Mouse (Mus musculus) embryo, embryonic 11 days (tissue): ENCODE measurements around the gene Nmur1.

ENCODE experiments used
- DNase-seq: peaks from one replicate; pipeline ENCODE4 v3.0.0-alpha.2; 2015

The Nmur1 gene

GRCm38 (mm10) chr1:86440171-86440886, 14.3 kb upstream of the Nmur1 start:
- peak; percentile 94 for DNase-seq

DNA sequence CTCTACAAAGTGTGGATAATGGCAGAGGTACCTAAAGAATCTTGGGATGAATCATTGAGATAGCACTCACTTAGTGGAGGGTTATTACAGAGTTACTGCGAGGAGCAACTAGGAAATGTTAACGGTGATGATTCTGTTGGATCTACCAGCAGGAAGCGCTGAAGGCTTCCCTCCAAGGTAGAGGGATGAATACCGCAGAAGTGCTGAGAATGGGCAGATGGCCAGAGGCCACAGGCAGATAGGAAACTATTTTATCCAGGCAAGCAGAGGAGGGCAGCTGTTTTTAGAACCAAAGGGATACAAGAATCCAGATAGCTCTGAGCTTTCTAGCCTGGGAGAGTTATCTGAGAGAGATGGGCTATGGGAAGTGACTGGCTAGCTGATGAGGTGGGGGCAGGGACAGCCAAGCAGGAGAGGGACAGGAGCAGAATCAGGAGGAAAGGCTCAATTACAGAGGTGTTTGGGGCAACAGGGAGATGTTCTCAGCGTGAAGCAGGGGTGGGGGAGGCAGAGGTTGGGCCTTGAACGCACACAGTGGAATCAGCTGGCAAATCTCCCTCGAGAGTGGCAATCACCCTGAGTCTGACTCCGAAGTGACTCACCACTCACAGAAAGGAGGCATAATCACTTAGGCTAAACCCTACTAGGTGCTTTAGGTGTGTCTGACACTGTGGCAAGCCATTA, 13.6 kb upstream of the Nmur1 start:
- DNase-seq = no peak

DNA sequence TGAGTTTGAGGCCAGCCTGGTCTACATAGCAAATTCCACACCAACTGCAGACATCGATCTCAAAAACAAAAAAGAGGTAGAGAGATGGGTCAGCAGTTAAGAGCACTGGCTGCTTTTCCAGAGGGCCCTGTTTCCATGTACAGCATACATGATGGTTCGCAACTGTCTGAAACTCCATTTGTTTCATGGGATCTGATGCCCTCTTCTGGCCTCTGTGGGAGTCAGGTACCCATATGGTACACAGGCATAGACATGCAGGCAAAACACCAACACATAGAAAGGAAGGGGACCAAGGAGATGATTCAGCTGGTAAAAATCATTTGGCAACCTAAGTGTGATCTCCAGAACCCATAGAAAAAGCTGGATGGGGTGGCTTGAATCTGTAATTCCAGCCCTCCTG, 12.5 kb upstream of the Nmur1 start:
- peak; percentile 44 for DNase-seq

GRCm38 (mm10) chr1:86438014-86438319, 11.9 kb upstream of the Nmur1 start:
- DNase-seq = no peak

GRCm38 (mm10) chr1:86437219-86438013, 11.4 kb upstream of the Nmur1 start:
- no peak for DNase-seq

- peak; percentile 61 for DNase-seq
Measured at GRCm38 (mm10) chr1:86435302-86435821, 9.3 kb upstream of the Nmur1 start.

DNA sequence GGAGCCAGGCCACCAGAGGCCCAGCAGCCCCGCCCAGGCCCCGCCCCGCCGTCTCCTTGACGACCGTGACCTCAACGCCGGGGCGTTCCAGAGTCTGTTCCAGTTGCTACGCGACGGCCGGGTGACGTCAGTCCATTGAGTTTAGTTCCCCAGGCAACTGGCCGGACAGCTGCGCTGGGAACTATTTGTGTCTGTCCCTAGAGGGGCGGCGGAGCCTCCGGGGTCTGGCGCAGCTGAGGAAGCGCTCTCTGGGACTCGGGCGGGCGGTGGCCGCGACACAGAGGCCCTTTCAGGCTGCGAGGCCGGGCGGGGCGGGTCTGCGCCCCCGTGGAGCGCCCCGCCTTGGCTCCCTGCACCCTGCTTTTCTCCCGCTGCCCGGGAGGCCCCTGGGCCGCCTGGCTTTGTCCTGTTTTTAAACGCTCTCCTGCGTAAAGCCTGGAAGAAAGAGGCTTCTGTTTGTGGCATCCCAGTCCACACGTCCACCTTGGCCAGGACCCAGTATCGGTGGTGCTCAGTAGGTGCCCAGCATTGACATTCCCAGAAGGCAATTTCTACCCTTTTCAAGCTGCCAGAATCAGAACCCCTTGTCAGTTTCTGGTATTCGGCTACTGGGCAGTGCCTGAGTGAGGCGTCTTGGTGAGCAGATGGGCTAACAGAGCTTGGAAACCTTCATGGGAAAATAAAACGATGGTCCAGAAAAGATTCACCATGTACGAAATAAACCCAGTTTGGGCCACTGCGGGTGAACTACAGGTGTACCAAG, 8.6 kb upstream of the Nmur1 start:
- DNase-seq = peak; percentile 100

DNA sequence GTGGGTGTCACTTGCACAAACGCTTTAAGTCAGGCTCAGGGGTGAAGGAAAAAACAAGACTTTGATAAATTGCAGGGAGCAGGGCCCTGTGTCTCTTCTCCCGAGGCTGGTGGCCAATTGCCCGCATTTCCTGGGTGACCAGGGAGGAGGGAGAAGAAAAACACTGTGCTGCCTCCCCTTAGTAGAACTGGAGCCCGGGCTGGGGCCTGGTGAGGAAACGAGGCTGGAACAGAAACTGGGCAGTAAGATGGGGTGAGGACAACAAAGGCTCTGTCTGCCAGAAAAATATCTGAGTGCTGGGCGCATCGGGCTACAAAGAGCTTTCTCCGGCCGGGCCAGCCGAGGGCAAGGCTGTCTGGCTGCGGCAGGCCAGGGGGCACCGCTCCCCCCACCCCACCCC, 8.0 kb upstream of the Nmur1 start:
- DNase-seq = no peak

DNA sequence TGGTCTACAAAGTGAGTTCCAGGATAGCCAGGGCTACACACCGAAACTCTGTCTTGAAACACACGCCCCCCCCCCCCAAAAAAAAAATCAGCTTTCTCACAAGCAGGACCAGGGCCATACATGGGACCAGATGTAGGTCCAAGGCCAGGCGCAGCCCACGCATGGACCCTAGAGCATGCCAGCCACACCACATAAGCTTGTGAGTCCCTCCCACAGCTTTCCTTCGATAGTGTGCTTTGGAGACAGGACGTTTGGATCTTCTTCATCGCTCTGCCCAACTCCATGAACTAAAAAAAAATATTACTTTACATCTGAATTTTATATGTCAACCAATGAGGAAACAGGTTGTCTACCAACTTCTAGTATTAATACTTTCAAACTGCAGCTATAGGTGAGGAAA, 7.3 kb upstream of the Nmur1 start:
- no peak for DNase-seq

DNA sequence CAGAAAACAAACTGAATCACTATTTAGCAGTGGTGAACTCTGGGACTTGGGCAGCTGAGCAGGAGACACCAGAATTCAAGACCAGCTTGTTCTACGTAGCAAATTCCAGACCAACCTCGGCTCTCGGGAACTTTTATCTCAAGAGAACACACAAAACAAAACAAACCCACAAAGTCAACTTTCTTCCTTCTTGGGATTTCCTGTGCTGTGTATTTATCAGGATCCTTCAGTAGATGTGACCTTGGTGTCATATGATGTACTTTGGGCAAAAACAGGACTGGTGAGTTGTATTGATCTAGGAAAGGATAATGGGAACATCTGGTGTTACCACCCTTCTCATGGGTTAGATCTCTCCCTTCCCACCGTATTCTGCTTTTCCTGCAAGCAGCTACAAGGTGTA, 6.8 kb upstream of the Nmur1 start:
- no peak for DNase-seq

GRCm38 (mm10) chr1:86430056-86430455, 4.0 kb upstream of the Nmur1 start:
- peak; percentile 85 for DNase-seq

- peak; percentile 56 for DNase-seq
Measured at GRCm38 (mm10) chr1:86424835-86425547, 1.0 kb downstream of the Nmur1 start.

- DNase-seq = no peak
Measured at GRCm38 (mm10) chr1:86424336-86424735, 1.7 kb downstream of the Nmur1 start.

DNA sequence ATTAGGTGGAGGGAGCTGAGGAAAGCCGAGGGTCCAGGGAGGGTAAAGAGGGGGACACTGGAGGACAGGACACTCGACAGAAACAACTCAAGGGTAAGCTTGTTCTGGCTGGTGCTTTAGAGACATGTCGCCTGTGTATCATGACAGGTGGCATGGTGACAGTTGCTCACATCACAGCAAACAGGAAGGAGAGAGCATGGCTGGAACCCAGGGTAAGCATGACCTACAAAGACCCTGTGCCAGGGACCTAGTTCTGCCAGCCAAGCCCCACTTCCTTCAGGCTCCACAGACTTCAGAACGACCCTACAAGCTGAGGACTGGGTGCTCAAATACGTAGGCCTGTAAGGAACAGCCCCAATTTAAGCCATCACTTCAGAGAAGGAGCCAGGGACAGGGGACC, 2.1 kb downstream of the Nmur1 start:
- DNase-seq = no peak

- DNase-seq = peak; percentile 30
Measured at GRCm38 (mm10) chr1:86421007-86421406, 5.0 kb downstream of the Nmur1 start.

DNA sequence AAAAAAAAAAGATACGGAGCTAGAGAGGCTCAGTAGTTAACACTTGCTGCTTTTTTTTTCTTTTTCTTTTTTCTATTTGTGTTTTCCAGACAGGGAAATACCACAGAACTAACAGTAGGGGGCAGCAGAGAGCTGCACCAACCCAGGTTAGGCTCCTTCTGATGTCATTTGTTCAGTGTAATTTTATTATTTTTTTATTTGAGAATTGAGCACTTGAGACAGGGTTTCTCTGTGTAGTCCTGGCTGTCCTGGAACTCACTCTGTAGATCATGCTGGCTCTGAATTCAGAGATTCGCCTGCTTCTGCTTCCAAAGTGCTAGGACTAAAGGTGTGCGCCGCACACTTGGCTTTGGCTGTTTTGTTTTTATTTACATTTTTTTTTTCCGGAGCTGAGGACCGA, 9.7 kb downstream of the Nmur1 start:
- peak; percentile 35 for DNase-seq

DNA sequence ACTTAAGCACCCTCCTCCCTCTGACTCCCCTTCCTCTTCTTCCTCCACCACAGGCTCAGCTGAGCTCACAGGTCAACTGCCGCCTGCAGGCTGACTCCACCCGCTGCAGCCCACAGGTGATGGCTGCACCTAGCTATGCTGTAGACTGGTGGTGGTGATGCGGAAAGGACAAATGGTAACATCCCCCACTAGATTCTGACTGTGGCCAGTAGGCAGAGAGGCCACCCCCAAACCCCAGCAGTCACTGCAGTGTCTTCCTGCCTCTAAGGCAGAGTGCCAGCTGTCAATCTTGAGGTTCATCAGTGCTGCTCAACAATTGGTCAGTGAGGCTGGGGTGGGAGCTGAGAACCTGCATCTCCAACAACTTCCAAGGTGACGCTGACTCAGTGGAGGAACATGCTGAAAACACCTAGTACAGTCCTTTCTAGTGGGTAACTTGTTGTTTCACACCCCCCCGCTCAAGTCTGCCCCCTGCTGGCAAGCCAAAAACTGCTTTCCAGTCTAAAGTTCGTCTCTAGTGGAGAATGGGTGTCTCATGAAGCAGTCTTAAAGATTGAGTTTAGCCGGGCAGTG, 10.3 kb downstream of the Nmur1 start:
- no peak for DNase-seq

DNA sequence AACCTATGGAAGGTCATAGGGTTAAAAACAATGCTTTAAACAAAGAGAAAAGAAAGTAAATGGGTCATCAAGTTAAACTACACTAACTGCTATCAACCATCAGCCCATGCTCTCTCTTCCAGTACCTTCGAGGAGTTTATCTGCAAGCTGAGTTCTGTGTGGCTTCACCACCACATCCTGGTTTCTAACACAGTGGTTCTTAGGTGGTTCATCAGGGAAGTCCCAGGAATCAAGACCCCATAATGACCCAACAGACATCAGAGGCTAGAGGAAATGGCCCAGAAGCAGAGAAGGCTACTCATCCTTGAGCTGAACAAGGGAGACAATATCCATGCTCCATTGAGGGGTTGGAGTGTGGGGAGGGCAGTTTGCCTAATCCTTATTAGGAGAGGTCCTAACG, 10.9 kb downstream of the Nmur1 start:
- DNase-seq = no peak

DNA sequence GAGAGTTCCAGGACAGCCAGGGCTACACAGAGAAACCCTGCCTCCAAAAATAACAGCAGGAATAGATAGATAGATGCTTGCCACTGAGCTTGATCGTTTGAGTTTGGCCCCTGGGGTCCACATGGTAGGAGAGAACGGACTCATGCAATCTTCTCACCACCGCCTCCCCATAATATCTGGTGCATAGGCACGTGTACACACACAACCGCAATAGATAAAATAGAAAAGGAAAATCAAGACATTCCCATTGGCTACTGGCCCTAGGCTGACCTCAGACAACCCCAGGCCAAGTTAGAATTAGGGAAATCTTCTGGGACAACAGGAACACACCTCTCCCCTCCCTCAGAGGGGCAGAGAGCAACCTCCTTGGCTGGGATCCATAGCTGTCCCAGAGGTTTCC, 11.3 kb downstream of the Nmur1 start:
- no peak for DNase-seq

GRCm38 (mm10) chr1:86409476-86409875, 16.6 kb downstream of the Nmur1 start:
- DNase-seq = no peak

- DNase-seq = no peak
Measured at GRCm38 (mm10) chr1:86408515-86408914, 17.5 kb downstream of the Nmur1 start.

- no peak for DNase-seq
Measured at GRCm38 (mm10) chr1:86406914-86407313, 19.1 kb downstream of the Nmur1 start.
